Comparison of ENCODE assay signal across 27 mouse cellular contexts in the genomic region with DNA sequence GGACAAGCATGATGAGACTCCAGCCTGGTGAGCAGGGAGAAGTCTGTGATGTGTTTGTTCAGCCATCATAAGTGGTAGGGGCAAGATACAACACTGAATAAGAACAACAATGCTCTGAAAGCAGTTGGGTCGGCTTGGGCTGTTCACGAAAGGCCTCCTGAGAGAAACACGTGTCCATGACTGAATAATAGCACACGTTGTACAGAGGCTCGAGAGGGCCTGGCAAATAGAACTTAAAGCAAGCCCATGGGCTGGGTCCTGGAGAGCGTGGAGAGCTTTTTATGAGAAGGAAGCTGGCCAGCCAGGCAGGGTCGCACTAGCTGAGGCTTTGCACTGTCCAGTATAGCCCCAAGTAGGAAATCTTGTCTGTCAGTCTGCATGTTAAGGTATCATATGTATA. TPM values are rescaled to one million over a fixed set of nuclear protein-coding genes. Genes with fewer than 3 reads are reported as not detected.
DNase-seq lines count a peak whose midpoint lies in the region; ATAC-seq and TF ChIP-seq lines count a peak whose summit lies in the region.
"Had no signal": no experiment of that assay in that cellular context is flagged by ENCODE, and none has a peak within 500 bp of the region (broad histone marks: within the 10 kb centered on the region; RNA-seq: fewer than 3 reads in every experiment).

No protein-coding gene starts in this region.

- no peaks in the 10 kb centered on the region for H3K27me3 ChIP-seq in liver, postnatal 0 days (ENCODE audit: insufficient read depth, low read length)
- no peaks in the 10 kb centered on the region for H3K27me3 ChIP-seq in lung, postnatal 0 days (replicated peaks; ENCODE audit: insufficient read depth, low read length)
- 0 out of 2 replicates have a peak, but pooled peaks cover 3% of the 10 kb centered on the region for H3K27me3 ChIP-seq in embryonic facial prominence, embryonic 10.5 days (replicated peaks; ENCODE audit: low read depth, poor library complexity, severe bottlenecking)
- H3K27me3 ChIP-seq: CH12.LX; embryonic facial prominence, embryonic 13.5 days; forebrain, embryonic 12.5 days; forebrain, embryonic 15.5 days; heart, embryonic 13.5 days; hindbrain, embryonic 12.5 days; hindbrain, embryonic 15.5 days had no signal

- WGBS in liver, postnatal 0 days (ENCODE audit: insufficient replicate concordance) = 86% methylated on average over 7 of the region's 7 CpGs
- WGBS in lung, postnatal 0 days = 64% methylated on average over 7 of the region's 7 CpGs
- 71% methylated on average over 7 of the region's 7 CpGs for WGBS in lung, adult 2 months
- WGBS in embryonic facial prominence, embryonic 10.5 days = 89% methylated on average over 7 of the region's 7 CpGs

- no peak overlapping the region for H3K4me3 ChIP-seq in liver, postnatal 0 days (ENCODE audit: low read depth, low read length)
- H3K4me3 ChIP-seq in lung, postnatal 0 days (ENCODE audit: low read depth, low read length) = no peak overlapping the region
- no peak overlapping the region for H3K4me3 ChIP-seq in lung, adult 2 months (replicated peaks; ENCODE audit: extremely low read depth, low read depth, low read length)
- H3K4me3 ChIP-seq in embryonic facial prominence, embryonic 10.5 days = no peak overlapping the region
- H3K4me3 ChIP-seq: embryonic facial prominence, embryonic 13.5 days; erythroblast, embryonic 14.5 days; forebrain, embryonic 12.5 days; forebrain, embryonic 15.5 days; heart, adult 2 months; heart, embryonic 10.5 days; heart, embryonic 13.5 days; hindbrain, embryonic 12.5 days; hindbrain, embryonic 15.5 days had no signal

- H3K9ac ChIP-seq in liver, postnatal 0 days (replicated peaks) = no peak overlapping the region
- H3K9ac ChIP-seq in lung, postnatal 0 days (replicated peaks; ENCODE audit: low read depth) = no peak overlapping the region
- H3K9ac ChIP-seq: embryonic facial prominence, embryonic 13.5 days; forebrain, embryonic 12.5 days; forebrain, embryonic 15.5 days; heart, embryonic 13.5 days; hindbrain, embryonic 12.5 days; hindbrain, embryonic 15.5 days had no signal

- no peak for TF ChIP-seq EP300 in liver, postnatal 0 days (IDR thresholded peaks at IDR 0.05; ENCODE audit: low read depth)
- no peak for TF ChIP-seq EP300 in lung, postnatal 0 days (IDR thresholded peaks at IDR 0.05)

- H3K36me3 ChIP-seq in liver, postnatal 0 days (replicated peaks; ENCODE audit: insufficient read depth, low read length) = peaks cover 36% of the 10 kb centered on the region
- H3K36me3 ChIP-seq in lung, postnatal 0 days (ENCODE audit: insufficient read depth, low read length) = peaks cover 9% of the 10 kb centered on the region; the same call in 1 of the 2 replicates
- H3K36me3 ChIP-seq in embryonic facial prominence, embryonic 10.5 days (replicated peaks) = peaks cover 14% of the 10 kb centered on the region

- no peak for TF ChIP-seq POLR2A in lung, adult 2 months (IDR thresholded peaks at IDR 0.05; ENCODE audit: borderline replicate concordance, extremely low read depth, low read depth, low read length)

- no peak for ATAC-seq in liver, postnatal 0 days
- peak; percentile 82 for ATAC-seq in lung, postnatal 0 days
- ATAC-seq: forebrain, embryonic 15.5 days had no signal

- no peak for TF ChIP-seq CTCF in liver, postnatal 0 days (IDR thresholded peaks at IDR 0.05; ENCODE audit: low read depth)
- no peak for TF ChIP-seq CTCF in lung, postnatal 0 days (IDR thresholded peaks at IDR 0.05)
- TF ChIP-seq CTCF in lung, adult 2 months (IDR thresholded peaks at IDR 0.05; ENCODE audit: insufficient read depth, low read length) = no peak

- H3K27ac ChIP-seq in liver, postnatal 0 days (ENCODE audit: low read depth) = 0 out of 2 replicates have a peak overlapping the region, but pooled peaks have one; percentile 16
- H3K27ac ChIP-seq in lung, postnatal 0 days (ENCODE audit: low read length) = no peak overlapping the region
- H3K27ac ChIP-seq in embryonic facial prominence, embryonic 10.5 days (replicated peaks) = no peak overlapping the region
- H3K27ac ChIP-seq: embryonic facial prominence, embryonic 13.5 days; forebrain, embryonic 12.5 days; forebrain, embryonic 15.5 days; heart, adult 2 months; heart, embryonic 10.5 days; heart, embryonic 13.5 days; hindbrain, embryonic 12.5 days; hindbrain, embryonic 15.5 days had no signal

- no peaks in the 10 kb centered on the region for H3K9me3 ChIP-seq in liver, postnatal 0 days (ENCODE audit: low read length)
- H3K9me3 ChIP-seq in lung, postnatal 0 days (ENCODE audit: low read length) = no peaks in the 10 kb centered on the region
- no peaks in the 10 kb centered on the region for H3K9me3 ChIP-seq in embryonic facial prominence, embryonic 10.5 days
- H3K9me3 ChIP-seq: embryonic facial prominence, embryonic 13.5 days; forebrain, embryonic 12.5 days; forebrain, embryonic 15.5 days; G1E; heart, embryonic 10.5 days; heart, embryonic 13.5 days; hindbrain, embryonic 12.5 days; hindbrain, embryonic 15.5 days had no signal

- DNase-seq in liver, postnatal 0 days = no peak
- DNase-seq in liver = no peak
- peak; percentile 47 for DNase-seq in lung, postnatal 0 days (ENCODE audit: low spot score)
- no peak for DNase-seq in lung, adult 2 months
- peak; percentile 2 for DNase-seq in embryonic facial prominence, embryonic 10.5 days (ENCODE audit: low spot score)
- peak; percentile 48 for DNase-seq in lung, postnatal 36 days
- no peak for DNase-seq in layer of hippocampus, adult 11-12 months (ENCODE audit: low spot score)
- DNase-seq: adrenal gland, adult 2 months; adrenal gland, postnatal 14 days; B cell, adult 2 months; cerebellum, adult 11 months; cerebellum, adult 2 months; cerebellum, adult 9-11 months; cerebellum, postnatal 25 days; gastrocnemius, postnatal 25 days; heart, adult 2 months; heart, postnatal 14 days had no signal

- no peak overlapping the region for H3K4me2 ChIP-seq in liver, postnatal 0 days (ENCODE audit: low read depth, low read length)
- H3K4me2 ChIP-seq in lung, postnatal 0 days (replicated peaks; ENCODE audit: low read depth, low read length) = no peak overlapping the region
- H3K4me2 ChIP-seq: embryonic facial prominence, embryonic 13.5 days; forebrain, embryonic 12.5 days; forebrain, embryonic 15.5 days; heart, embryonic 13.5 days; hindbrain, embryonic 12.5 days; hindbrain, embryonic 15.5 days had no signal

- H3K4me1 ChIP-seq in liver, postnatal 0 days (ENCODE audit: insufficient read depth) = peaks cover 20% of the 10 kb centered on the region
- no peaks in the 10 kb centered on the region for H3K4me1 ChIP-seq in lung, postnatal 0 days (ENCODE audit: insufficient read depth, low read depth, low read length)
- peaks cover 4% of the 10 kb centered on the region; the same call in 1 of the 2 replicates for H3K4me1 ChIP-seq in lung, adult 2 months (ENCODE audit: control insufficient read depth, insufficient read depth, low read length)
- no peaks in the 10 kb centered on the region for H3K4me1 ChIP-seq in embryonic facial prominence, embryonic 10.5 days
- H3K4me1 ChIP-seq: embryonic facial prominence, embryonic 13.5 days; forebrain, embryonic 12.5 days; forebrain, embryonic 15.5 days had no signal

RNA-seq across cellular contexts. Expression of gene Whamm, which starts 7.3 kb away (rescaled TPM):
- 7.0 and 8.1 TPM in 2 replicates for polyA plus RNA-seq in liver, postnatal 0 days (2015; fragmentation: Nextera tagmentation; extraction: Ambion mirVana)
- 7.2 and 8.1 TPM in 2 replicates for polyA plus RNA-seq in lung, postnatal 0 days (2015; fragmentation: Nextera tagmentation; extraction: Ambion mirVana)
- polyA plus RNA-seq in lung, adult 2 months (2012; rRNA removed) = 24.8 and 28.2 TPM in 2 replicates
- polyA plus RNA-seq in embryonic facial prominence, embryonic 10.5 days (2016; fragmentation: Nextera tagmentation; extraction: Ambion mirVana) = 2.4 and 3.4 TPM in 2 replicates

RNA-seq across cellular contexts. Expression of gene Fsd2, which starts 11.7 kb away (rescaled TPM):
- 0.28 and 0.50 TPM in 2 replicates for polyA plus RNA-seq in liver, postnatal 0 days (2015; fragmentation: Nextera tagmentation; extraction: Ambion mirVana)
- 1.0 and 1.4 TPM in 2 replicates for polyA plus RNA-seq in lung, postnatal 0 days (2015; fragmentation: Nextera tagmentation; extraction: Ambion mirVana)
- polyA plus RNA-seq in lung, adult 2 months (2012; rRNA removed) = 1.0 and 2.7 TPM in 2 replicates
- 0.04 TPM in 1 of 2 replicates, not detected in the other for polyA plus RNA-seq in embryonic facial prominence, embryonic 10.5 days (2016; fragmentation: Nextera tagmentation; extraction: Ambion mirVana)
- polyA plus RNA-seq: erythroblast, embryonic 14.5 days; G1E had no signal

Comparison
In these comparisons a context has a peak if more than half of its experiments do, and no peak if none do; other contexts are left out.
1. DNase-seq: peak in lung, postnatal 0 days (single experiment), embryonic facial prominence, embryonic 10.5 days (single experiment) and lung, postnatal 36 days (single experiment); none in liver, postnatal 0 days (single experiment), liver (single experiment), lung, adult 2 months (single experiment) and layer of hippocampus, adult 11-12 months (single experiment).